Mouse (Mus musculus) brain, embryonic 14.5 days (tissue): ENCODE data around the gene AI464131.

Experiments
- CTCF ChIP-seq: fragments of 200-500 bp; IDR thresholded peaks from 2 replicates; pipeline ENCODE4 v1.5.1; 2012; ENCODE audit warnings: inconsistent platforms, mild to moderate bottlenecking, moderate library complexity, borderline replicate concordance; ENCODE audit not compliant: insufficient read depth, insufficient read length; ENCODE audit errors: extremely low read depth
- POLR2A ChIP-seq: fragments of 200-500 bp; IDR thresholded peaks from 2 replicates; pipeline ENCODE4 v1.6.1; 2012; ENCODE audit warnings: mild to moderate bottlenecking, inconsistent platforms, borderline replicate concordance; ENCODE audit not compliant: poor library complexity, insufficient read depth, insufficient read length, severe bottlenecking; ENCODE audit errors: extremely low read depth

- TF ChIP-seq POLR2A: no peak
- no peak for TF ChIP-seq CTCF
These were observed 31.5 kb downstream of the AI464131 start for GRCm38 (mm10) chr4:41471384-41471689.
